Mouse (Mus musculus) midbrain, postnatal 0 days (tissue): Measurements from ENCODE around the gene Ddr2. TPM values are rescaled to one million over a fixed set of nuclear protein-coding genes. Genes with fewer than 3 reads are reported as not detected.
"Not testable (repeated sequence)": the region's sequence is repeated elsewhere in the genome, so short reads cannot be mapped to it uniquely, and the experiment has no call there.

Experiments used
- ATAC-seq: fragments of 200-750 bp; cut with Nextera tagmentation; 2 replicates; pipeline ENCODE4 v1.8.0; 2017; ENCODE audit warnings: moderate number of reproducible peaks, mild to moderate bottlenecking, moderate TSS enrichment, moderate library complexity; ENCODE audit not compliant: low FRiP score
- DNase-seq: peaks from one replicate; pipeline ENCODE4 v3.0.0-alpha.2; 2015; ENCODE audit warnings: low spot score
- H3K27ac ChIP-seq: fragments of 300-500 bp; sonication (generic); 2 replicates; pipeline ENCODE4 v1.5.1; 2014; ENCODE audit warnings: low read depth, mild to moderate bottlenecking, low read length, mixed read lengths
- H3K27me3 ChIP-seq: fragments of 300-500 bp; sonication (generic); 2 replicates; pipeline ENCODE4 v1.6.1; 2014; ENCODE audit warnings: low read length, control low read depth, mixed read lengths; ENCODE audit not compliant: insufficient read depth
- H3K36me3 ChIP-seq: fragments of 300-500 bp; sonication (generic); 2 replicates; pipeline ENCODE4 v1.6.1; 2014; ENCODE audit warnings: low read length, control low read depth, mixed read lengths; ENCODE audit not compliant: insufficient read depth
- H3K4me1 ChIP-seq: fragments of 300-500 bp; sonication (generic); 2 replicates; pipeline ENCODE4 v1.6.1; 2014; ENCODE audit warnings: mild to moderate bottlenecking, control low read depth, antibody characterized with exemption, low read length, mixed read lengths; ENCODE audit not compliant: insufficient read depth
- H3K4me2 ChIP-seq: fragments of 300-500 bp; sonication (generic); 2 replicates; pipeline ENCODE4 v1.6.1; 2014; ENCODE audit warnings: low read depth, mild to moderate bottlenecking, low read length, mixed read lengths; ENCODE audit not compliant: poor library complexity, severe bottlenecking
- H3K4me3 ChIP-seq: fragments of 300-500 bp; sonication (generic); 2 replicates; pipeline ENCODE4 v1.5.1; 2014; ENCODE audit warnings: low read depth, mild to moderate bottlenecking, low read length, moderate library complexity
- H3K9ac ChIP-seq: fragments of 300-500 bp; sonication (generic); replicated peaks from 2 replicates; pipeline ENCODE4 v1.6.1; 2014; ENCODE audit warnings: mild to moderate bottlenecking, low read length, moderate library complexity, mixed read lengths; ENCODE audit not compliant: poor library complexity, severe bottlenecking
- H3K9me3 ChIP-seq: fragments of 300-500 bp; sonication (generic); 2 replicates; pipeline ENCODE4 v1.6.1; 2016; ENCODE audit warnings: low read length, control low read depth
- CTCF ChIP-seq: IDR thresholded peaks from 2 replicates; pipeline ENCODE4 v1.5.1; 2016; ENCODE audit warnings: antibody characterized with exemption, mild to moderate bottlenecking
- WGBS: fragments of 180-500 bp; shearing (Covaris S2); extraction: QIAGEN DNeasy Blood & Tissue Kit; methylation state at CpG from one replicate; pipeline ENCODE4 v1.1.7; 2014; 5-methylcytosine and 5-hydroxymethylcytosine counted together
- polyA plus RNA-seq: library from polyadenylated mRNA; unstranded; fragments of >200 nt; fragmentation: Nextera tagmentation; extraction: Ambion mirVana; gene quantifications from 2 replicates; pipeline ENCODE4 v1.2.1, GENCODE M21; 2015
- total RNA-seq: library from RNA; depleted of rRNA; stranded (reverse); fragments of >200 nt; gene quantifications from 2 replicates; pipeline ENCODE4 v1.2.3, GENCODE M21; 2014

Gene Ddr2
- total and polyA plus RNA-seq, 2 experiments from 2014 or later = 8.0 to 8.2 TPM

DNA sequence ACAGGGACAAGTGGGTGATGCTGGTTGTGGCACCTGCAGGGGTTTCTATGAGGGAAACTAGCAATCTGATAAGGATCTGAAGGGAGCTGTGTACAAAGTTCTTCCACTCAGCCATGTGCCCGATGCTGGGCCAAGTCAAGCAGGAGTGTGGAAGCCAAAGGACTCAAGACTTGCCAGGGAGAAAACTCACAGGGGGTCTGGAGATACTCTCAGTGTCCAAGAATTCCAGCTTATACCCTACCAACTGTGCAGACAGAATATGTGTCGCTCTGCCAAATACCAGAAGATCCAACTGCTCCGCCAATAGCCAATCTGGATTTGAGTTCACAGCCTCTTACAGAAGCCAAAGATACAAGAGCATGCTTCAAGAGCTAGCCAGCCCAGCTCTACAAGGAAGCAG lies 95.8 kb downstream of the Ddr2 start:
- ATAC-seq = no peak
- Histone ChIP-seq H3K4me1 (no peaks in the 10 kb centered on the region), H3K4me2 (no peak overlapping the region), H3K36me3 (no peaks in the 10 kb centered on the region), H3K27me3 (no peaks in the 10 kb centered on the region), H3K9me3 (no peaks in the 10 kb centered on the region; the same call in 1 of the 2 replicates), H3K4me3 (no peak overlapping the region), H3K27ac (no peak overlapping the region), H3K9ac (no peak overlapping the region)
- DNase-seq = no peak
- no peak for TF ChIP-seq CTCF
- WGBS = 90% methylated on average over 3 of the region's 3 CpGs

DNA sequence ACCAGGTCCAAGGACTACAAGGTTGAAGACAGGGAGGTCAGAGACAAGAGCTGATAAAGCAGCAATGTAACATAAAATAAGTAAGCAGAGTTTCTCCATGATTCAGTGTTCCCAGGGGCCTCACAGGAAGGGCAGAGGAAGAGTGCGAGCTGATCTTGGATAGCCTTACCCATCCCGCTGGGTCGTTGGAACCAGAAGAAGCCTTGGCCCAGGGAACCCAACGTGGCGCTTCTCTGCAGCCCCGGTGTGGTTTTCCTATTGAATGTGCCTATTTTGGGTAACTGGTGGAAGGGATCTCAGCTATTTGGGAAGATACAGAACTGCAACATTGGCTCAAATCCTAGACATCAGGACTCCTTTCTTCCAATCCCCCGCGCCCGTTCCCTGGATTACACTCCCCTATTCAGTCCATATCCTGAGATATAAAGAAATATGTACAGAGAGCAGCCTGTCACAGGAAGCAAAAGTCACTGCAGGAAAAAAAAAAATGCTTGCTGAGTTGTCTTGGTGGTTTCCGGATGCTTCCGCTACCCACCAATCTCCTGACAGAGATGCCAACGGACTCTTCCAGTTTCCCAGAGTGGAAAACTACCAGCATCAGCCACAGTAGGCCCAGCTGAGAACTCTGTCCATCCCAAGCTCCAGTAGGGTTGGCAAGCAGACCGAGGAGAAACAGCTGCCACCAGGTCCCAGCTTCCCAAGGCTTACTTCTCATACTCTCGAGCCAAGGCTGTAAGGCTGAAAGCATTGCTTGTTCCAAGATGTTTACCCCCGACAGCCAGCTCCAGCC lies 99.7 kb downstream of the Ddr2 start:
- Histone ChIP-seq H3K9ac (no peak overlapping the region), H3K36me3 (no peaks in the 10 kb centered on the region), H3K27me3 (no peaks in the 10 kb centered on the region), H3K9me3 (no peaks in the 10 kb centered on the region), H3K27ac (no peak overlapping the region), H3K4me1 (no peaks in the 10 kb centered on the region), H3K4me3 (no peak overlapping the region), H3K4me2 (no peak overlapping the region)
- ATAC-seq = no peak
- WGBS = 93% methylated on average over 15 of the region's 15 CpGs
- DNase-seq = no peak
- no peak for TF ChIP-seq CTCF

DNA sequence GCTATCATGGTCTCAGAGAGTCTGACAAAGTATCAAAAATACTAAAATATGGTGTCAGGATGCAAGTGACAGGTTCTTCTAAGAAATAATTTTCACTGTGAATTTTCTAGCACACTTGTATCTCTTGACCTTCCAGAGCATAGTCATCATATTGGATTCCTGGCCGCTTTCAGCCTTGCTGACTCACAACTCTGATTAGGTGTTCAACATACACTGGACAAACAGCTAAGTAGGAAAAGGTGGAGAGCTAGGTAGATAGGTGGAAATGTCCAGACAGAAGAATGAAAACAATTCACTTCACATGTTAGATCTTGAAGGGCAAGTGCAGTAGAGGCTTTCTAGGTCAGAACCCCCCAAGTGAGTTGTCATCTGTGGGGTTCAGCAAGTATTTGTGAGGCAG lies 101.3 kb downstream of the Ddr2 start:
- no peak for DNase-seq

DNA sequence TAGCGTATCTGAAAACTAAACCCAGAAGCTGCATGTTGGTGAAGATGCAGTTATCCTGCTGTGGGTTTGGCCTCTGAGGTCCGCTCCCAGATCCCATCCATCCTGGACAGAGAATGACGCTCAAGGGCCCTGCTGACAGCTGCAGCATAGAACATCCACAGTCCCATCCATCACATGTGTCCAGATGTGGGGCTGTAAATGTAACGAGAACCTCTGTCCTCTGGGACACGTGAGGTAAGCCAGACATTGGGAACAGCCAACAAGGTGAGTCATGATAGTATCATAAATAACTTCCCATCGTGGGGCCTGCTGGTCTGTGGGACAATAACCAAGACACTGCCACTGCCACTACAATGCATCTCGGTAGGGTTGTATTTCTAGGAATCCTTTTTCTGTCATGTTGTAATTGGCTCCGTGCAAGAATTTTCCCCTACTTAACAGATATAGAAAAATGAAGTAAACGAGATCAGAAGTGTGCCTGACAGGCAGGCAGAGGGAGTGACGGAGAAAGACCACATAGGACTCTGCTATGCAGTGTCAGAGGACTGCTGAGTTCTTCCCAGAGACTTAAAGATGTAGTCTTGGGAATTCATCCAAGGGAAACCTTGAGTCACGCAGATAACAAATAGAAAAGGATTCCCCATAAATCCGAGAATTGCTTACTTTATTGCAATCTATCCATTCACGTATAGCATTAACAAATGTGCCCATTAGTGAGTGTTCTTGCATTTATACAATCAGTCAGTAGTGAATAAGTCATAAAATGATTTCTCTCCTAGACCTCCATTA lies 101.9 kb downstream of the Ddr2 start:
- H3K27me3 ChIP-seq = no peaks in the 10 kb centered on the region
- H3K4me2 ChIP-seq = no peak overlapping the region
- WGBS = 89% methylated on average over 13 of the region's 13 CpGs
- H3K4me3 ChIP-seq = no peak overlapping the region
- ATAC-seq (no peak), DNase-seq (no peak)
- TF ChIP-seq CTCF = no peak
- H3K9me3 ChIP-seq = no peaks in the 10 kb centered on the region
- no peaks in the 10 kb centered on the region for H3K4me1 ChIP-seq
- H3K27ac ChIP-seq = no peak overlapping the region
- no peaks in the 10 kb centered on the region for H3K36me3 ChIP-seq
- no peak overlapping the region for H3K9ac ChIP-seq

More for the DNA sequence above, 101.3 kb downstream of the Ddr2 start:
- Histone ChIP-seq H3K4me1 (no peaks in the 10 kb centered on the region), H3K4me2 (no peak overlapping the region), H3K9me3 (no peaks in the 10 kb centered on the region), H3K27me3 (no peaks in the 10 kb centered on the region), H3K27ac (no peak overlapping the region), H3K9ac (no peak overlapping the region), H3K36me3 (no peaks in the 10 kb centered on the region), H3K4me3 (no peak overlapping the region)
- no peak for TF ChIP-seq CTCF
- no peak for ATAC-seq
- 100% methylated on average over 1 of the region's 1 CpGs for WGBS

DNA sequence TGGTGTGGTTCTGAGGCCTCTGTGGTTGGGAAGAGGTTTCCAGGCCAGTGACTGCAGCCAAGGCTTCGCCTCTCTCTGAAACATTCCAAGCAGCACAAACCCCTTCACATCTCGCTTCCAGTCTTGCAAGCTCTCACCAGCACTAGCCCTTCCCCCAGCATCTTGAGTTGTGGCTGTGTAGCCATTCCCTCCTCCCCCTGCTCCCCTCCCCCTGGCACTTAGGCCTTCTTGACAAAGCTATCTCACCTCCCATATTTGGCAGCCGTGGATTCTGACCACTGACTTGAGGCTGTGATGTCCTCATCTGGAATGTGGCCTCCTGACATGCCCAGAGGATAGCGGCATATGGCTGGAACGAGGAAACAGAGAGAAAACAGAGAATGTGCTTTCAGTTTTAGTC lies 104.0 kb downstream of the Ddr2 start:
- Histone ChIP-seq H3K36me3 (no peaks in the 10 kb centered on the region), H3K4me3 (no peak overlapping the region), H3K4me1 (no peaks in the 10 kb centered on the region), H3K27me3 (no peaks in the 10 kb centered on the region), H3K4me2 (no peak overlapping the region), H3K27ac (no peak overlapping the region), H3K9ac (no peak overlapping the region), H3K9me3 (no peaks in the 10 kb centered on the region)
- no peak for ATAC-seq
- DNase-seq = no peak
- WGBS = 67% methylated on average over 5 of the region's 5 CpGs
- no peak for TF ChIP-seq CTCF

DNA sequence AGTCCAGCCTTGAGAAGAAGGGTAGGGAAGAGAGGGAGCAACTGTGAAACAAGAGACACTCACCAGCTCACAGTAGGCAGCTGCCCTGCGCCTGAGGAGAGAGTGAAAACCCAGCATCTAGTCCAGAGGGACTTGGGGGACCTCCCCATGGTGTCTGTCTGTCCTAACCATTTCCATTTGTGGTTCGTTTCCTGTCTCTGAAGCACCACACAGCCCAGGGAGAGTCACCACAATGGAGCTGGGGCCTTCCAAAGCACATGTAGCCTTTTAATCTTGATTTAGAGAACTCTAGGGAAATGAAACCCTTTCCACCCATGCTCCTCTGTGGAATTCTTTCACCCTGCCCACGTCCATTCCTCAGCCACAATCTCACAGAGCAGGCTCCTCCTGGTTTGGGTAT lies 105.3 kb downstream of the Ddr2 start:
- Histone ChIP-seq H3K4me1 (no peaks in the 10 kb centered on the region), H3K4me3 (no peak overlapping the region), H3K9me3 (no peaks in the 10 kb centered on the region), H3K36me3 (no peaks in the 10 kb centered on the region), H3K9ac (no peak overlapping the region), H3K27me3 (no peaks in the 10 kb centered on the region), H3K4me2 (no peak overlapping the region), H3K27ac (no peak overlapping the region)
- WGBS = 77% methylated on average over 3 of the region's 3 CpGs
- ATAC-seq (no peak), DNase-seq (no peak)
- no peak for TF ChIP-seq CTCF

DNA sequence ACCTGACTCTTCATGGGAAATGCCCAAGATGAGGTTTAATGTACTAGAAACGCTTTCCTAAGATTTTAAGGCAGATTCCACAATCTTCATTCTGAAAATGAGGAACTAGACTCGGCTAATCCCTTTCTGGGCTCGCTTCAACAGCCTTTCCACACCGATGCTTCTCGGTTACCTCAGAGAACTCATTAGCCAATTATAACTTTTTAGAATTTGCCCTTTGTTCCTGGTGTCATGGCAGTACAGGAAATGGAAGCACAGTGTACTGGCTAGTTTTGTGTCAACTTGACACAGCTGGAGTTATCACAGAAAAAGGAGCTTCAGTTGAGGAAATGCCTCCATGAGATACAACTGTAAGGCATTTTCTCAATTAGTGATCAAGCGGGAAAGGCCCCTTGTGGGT lies 116.7 kb downstream of the Ddr2 start:
- H3K4me3 ChIP-seq, H3K9me3 ChIP-seq, H3K9ac ChIP-seq, H3K4me1 ChIP-seq, H3K27me3 ChIP-seq, ATAC-seq, H3K4me2 ChIP-seq, DNase-seq, H3K36me3 ChIP-seq, H3K27ac ChIP-seq: not testable (repeated sequence)
- WGBS = 85% methylated on average over 6 of the region's 6 CpGs
